Mouse (Mus musculus): ENCODE measurements around the gene Fosb.

DNA sequence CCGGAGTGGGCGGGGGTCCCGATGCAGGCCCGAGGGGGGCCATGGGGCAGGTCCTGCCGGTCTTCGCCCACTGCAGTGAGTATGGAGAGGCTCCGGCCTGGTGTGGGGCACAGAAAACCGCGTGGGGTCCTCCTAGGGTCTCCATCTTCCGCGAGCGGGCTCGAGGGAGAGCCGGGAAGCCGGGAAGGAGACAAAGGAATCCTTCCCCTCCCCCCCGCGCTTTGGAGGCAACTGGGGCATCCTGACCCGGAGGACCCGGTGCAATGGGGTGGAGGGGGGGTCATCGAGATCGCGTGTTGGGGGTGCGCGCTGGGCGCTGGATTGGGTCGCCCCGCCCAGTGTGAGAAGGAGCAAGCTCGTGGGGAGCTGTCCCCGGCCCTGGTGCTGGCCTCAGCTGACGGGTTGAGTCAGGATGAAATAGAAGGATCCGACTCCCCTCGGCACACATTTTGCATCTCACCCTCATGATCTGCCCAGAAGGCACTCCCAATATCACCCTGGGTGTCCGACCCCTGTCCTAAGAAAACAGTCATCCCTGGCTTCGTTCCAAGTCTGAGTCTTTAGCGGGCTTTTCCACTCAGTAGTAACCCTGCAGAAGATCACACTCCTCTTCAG, 27.0 kb downstream of the Fosb start:
- no peak for TF ChIP-seq CTCF (IDR thresholded peaks at IDR 0.05; ENCODE audit: insufficient read depth, low read depth, low read length)
- no peak for TF ChIP-seq POLR2A (IDR thresholded peaks at IDR 0.05; ENCODE audit: insufficient read depth, low read depth, low read length)

Data from olfactory bulb, adult 2 months (tissue).